Mouse (Mus musculus) CD4-positive naive resting alpha-beta T cell, adult 76 days (primary cell): ENCODE results near the gene Gm765. TPM values are rescaled to one million over a fixed set of nuclear protein-coding genes. Genes with fewer than 3 reads are reported as not detected.

Experiments used
- total RNA-seq: library from RNA; stranded (reverse); gene quantifications from one replicate; pipeline ENCODE4 v1.2.4, GENCODE M21; 2023

Gene Gm765
- total RNA-seq, result not detected

DNA sequence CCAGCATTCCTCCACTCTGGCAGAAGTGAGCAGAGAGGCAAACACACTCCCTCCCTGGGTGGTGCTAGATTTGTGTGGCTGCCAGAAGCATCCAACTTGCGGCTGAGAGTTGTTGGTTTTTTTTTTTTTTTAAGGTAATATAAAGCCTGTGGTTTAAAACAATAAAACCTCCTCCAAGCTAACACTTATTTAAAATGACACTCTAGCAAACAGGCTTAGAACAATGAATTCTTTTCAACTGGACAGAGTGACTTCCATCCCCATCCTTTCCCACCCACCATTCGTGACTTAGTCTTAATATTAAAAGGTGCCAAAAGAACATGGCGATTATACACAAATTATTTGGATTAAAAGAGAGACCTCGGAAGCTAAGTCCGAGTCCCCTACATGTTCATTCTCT, at the start of gene Gm765:
Gene Gm765, minus strand, starts transcription at position 101 of the 400 bp plus-strand sequence.

